Mouse (Mus musculus): ENCODE data around the gene Dennd5b. TPM values are rescaled to one million over a fixed set of nuclear protein-coding genes. Genes with fewer than 3 reads are reported as not detected.
"Not testable (repeated sequence)": the region's sequence is repeated elsewhere in the genome, so short reads cannot be mapped to it uniquely, and the experiment has no call there.

Dennd5b gene
- polyA plus RNA-seq, 1 experiment from 2014 or later = 18.1 TPM

GRCm38 (mm10) chr6:148940383-148940782 is 161.1 kb downstream of the Dennd5b start:
- not testable (repeated sequence) for H3K27ac ChIP-seq (ENCODE audit: low read depth, low read length); H3K9me3 ChIP-seq (ENCODE audit: control insufficient read depth, low read length); H3K4me2 ChIP-seq (replicated peaks; ENCODE audit: low read depth, low read length); ATAC-seq (ENCODE audit: low FRiP score, low TSS enrichment); H3K4me3 ChIP-seq (ENCODE audit: low read length); H3K9ac ChIP-seq (ENCODE audit: low read depth, low read length); H3K27me3 ChIP-seq (ENCODE audit: control insufficient read depth, insufficient read depth, low read length); H3K4me1 ChIP-seq (ENCODE audit: control insufficient read depth, insufficient read depth, low read length)
- H3K36me3 ChIP-seq (ENCODE audit: control insufficient read depth, insufficient read depth, low read length) = peaks cover 13% of the 10 kb centered on the region; the same call in 1 of the 2 replicates
- WGBS = 88% methylated on average over 2 of the region's 3 CpGs

Other genes with a start within 250 kb of the Dennd5b start
- 16.4 TPM in 2 replicates for gene Caprin2, start 205.4 kb downstream of the Dennd5b start, polyA plus RNA-seq (2014; fragmentation: Nextera tagmentation; extraction: Ambion mirVana)
- gene Sinhcaf, start 155.2 kb downstream of the Dennd5b start, polyA plus RNA-seq (2014; fragmentation: Nextera tagmentation; extraction: Ambion mirVana) = 146 and 181 TPM in 2 replicates
- not detected in 2 replicates for gene Gm10203, start 28.5 kb upstream of the Dennd5b start, polyA plus RNA-seq (2014; fragmentation: Nextera tagmentation; extraction: Ambion mirVana)
- gene Etfbkmt, start 38.2 kb upstream of the Dennd5b start, polyA plus RNA-seq (2014; fragmentation: Nextera tagmentation; extraction: Ambion mirVana) = 20.5 and 23.0 TPM in 2 replicates
- gene Amn1, start 87.0 kb upstream of the Dennd5b start, polyA plus RNA-seq (2014; fragmentation: Nextera tagmentation; extraction: Ambion mirVana) = 32.5 and 35.7 TPM in 2 replicates
- 56.0 and 69.5 TPM in 2 replicates for gene Resf1, start 207.7 kb upstream of the Dennd5b start, polyA plus RNA-seq (2014; fragmentation: Nextera tagmentation; extraction: Ambion mirVana)

Measured in kidney, embryonic 14.5 days (tissue).